Mouse (Mus musculus) megakaryocyte, embryonic 14.5 days (primary cell): ENCODE results near the gene Rin3.

Experiments
- FLI1 ChIP-seq: IDR thresholded peaks from 2 replicates; pipeline ENCODE4 v1.6.1; 2012; ENCODE audit warnings: low read length, inconsistent platforms, mixed read lengths
- GATA1 ChIP-seq: IDR thresholded peaks from 3 replicates; pipeline ENCODE4 v1.6.1; 2012; ENCODE audit warnings: mixed read lengths, low read length, inconsistent platforms, borderline replicate concordance

DNA sequence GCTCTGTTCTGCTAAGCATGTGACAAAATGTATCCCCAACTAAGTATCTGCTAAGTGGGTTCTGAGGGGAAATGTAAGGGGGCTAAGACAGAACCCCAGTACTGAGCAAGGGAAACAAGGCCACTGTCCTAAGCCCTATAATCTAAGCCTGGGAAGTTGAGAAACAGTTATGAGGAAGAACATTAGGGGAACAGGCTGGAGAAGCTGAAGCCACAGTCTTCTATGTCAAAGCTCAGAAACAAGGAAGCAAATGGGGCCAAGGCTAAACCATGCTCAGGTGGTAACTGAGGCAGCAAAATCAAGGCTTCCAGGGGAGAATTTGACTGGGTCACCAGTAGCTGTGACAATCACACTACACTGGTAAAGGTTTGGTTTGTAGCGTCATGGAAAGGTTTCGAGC, 50.3 kb downstream of the Rin3 start:
- TF ChIP-seq GATA1 (no peak), FLI1 (no peak)
